ENCODE assay signal across 8 mouse cellular contexts in the genomic region with DNA sequence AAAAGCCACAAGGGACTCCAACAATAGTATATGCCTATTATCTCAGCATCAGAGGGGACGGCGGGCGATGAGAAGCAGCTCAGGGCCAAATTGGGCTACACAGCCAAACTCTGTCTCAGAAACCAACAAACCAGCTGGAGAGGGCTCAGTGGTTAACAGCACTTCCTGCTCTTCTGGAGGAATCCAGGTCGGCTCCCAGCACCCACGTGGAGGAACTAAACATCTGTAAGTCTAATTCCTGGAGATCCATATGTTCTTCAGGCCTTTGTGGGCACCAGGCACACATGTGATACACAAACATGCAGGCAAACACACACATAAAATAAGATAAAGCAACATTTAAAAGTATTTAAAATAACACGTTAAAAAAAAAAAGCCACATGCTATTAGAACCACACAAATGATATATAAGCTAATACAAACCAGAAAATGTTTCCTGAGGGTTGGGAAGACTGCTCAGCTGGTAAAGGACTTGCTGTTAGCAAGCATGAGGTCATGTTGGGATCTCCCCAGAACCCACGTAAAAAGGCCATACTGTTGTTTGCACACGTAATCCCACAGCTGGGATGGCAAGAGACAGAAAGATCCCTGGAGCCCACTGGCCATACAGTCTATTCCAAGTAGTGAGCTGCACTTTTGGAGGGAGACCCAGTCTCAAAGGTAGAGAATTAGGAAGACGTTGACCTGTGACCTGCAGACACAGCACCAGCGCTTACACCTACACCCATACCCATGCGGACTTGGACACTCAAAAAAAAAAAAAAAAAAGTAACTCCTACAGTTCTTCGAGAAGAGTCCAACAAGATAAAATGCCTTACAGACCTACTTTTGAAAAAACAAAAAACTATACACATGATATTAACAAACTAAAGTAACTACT. TPM values are rescaled to one million over a fixed set of nuclear protein-coding genes. Genes with fewer than 3 reads are reported as not detected.
DNase-seq lines count a peak whose midpoint lies in the region; ATAC-seq and TF ChIP-seq lines count a peak whose summit lies in the region.

No protein-coding gene starts in this region.

- TF ChIP-seq RAD21 in MEL (IDR thresholded peaks at IDR 0.05; ENCODE audit: low read depth, low read length): no peak

- peak overlapping the region; percentile 80 for H3K4me3 ChIP-seq in kidney, adult 2 months (ENCODE audit: insufficient read depth, low read depth, low read length)
- H3K4me3 ChIP-seq in MEL (ENCODE audit: control insufficient read depth in 1 of 2, insufficient read depth in 1 of 2, low read depth in 2 of 2, low read length in 2 of 2): peak overlapping the region; percentile 46 to 96
- H3K4me3 ChIP-seq in hindbrain, embryonic 10.5 days: peak overlapping the region; percentile 96
- H3K4me3 ChIP-seq in midbrain, embryonic 11.5 days (ENCODE audit: low read depth, low read length): peak overlapping the region; percentile 96

- no peak for DNase-seq in kidney, adult 2 months
- no peak for DNase-seq in kidney, postnatal 14 days
- peak; percentile 76 for DNase-seq in MEL (ENCODE audit: low read depth, low spot score)
- DNase-seq in hindbrain, embryonic 10.5 days (ENCODE audit: low spot score): no peak
- DNase-seq in midbrain, embryonic 11.5 days (ENCODE audit: low spot score, missing footprints): no peak
- DNase-seq in layer of hippocampus, adult 18-20 months (ENCODE audit: low spot score in 2 of 2): no peak
- DNase-seq in gastrocnemius, adult 8-10 months (ENCODE audit: low spot score in 2 of 2): no peak
- no peak for DNase-seq in yolk sac, embryonic 10.5 days (ENCODE audit: low spot score)

- H3K27me3 ChIP-seq in kidney, adult 2 months (replicated peaks; ENCODE audit: control insufficient read depth, insufficient read depth, low read length): no peaks in the 10 kb centered on the region
- no peaks in the 10 kb centered on the region for H3K27me3 ChIP-seq in MEL (ENCODE audit: control insufficient read depth in 1 of 2, insufficient read depth in 2 of 2, low read length in 2 of 2)
- no peaks in the 10 kb centered on the region for H3K27me3 ChIP-seq in hindbrain, embryonic 10.5 days (ENCODE audit: insufficient read depth, poor library complexity, severe bottlenecking)
- H3K27me3 ChIP-seq in midbrain, embryonic 11.5 days (ENCODE audit: control insufficient read depth, insufficient read depth, low read length): no peaks in the 10 kb centered on the region

- TF ChIP-seq CTCF in kidney, adult 2 months (conservative IDR thresholded peaks at IDR 0.05; ENCODE audit: insufficient read depth, insufficient read length, low read depth, low read length): no peak
- TF ChIP-seq CTCF in MEL (IDR thresholded peaks at IDR 0.05 in 2 of 3, conservative IDR thresholded peaks at IDR 0.05 in 1 of 3; ENCODE audit: control insufficient read depth in 1 of 3, insufficient read depth in 1 of 3, low read depth in 2 of 3, low read length in 3 of 3, poor library complexity in 1 of 3, severe bottlenecking in 1 of 3): no peak

- 0 out of 2 replicates have a peak, but pooled peaks cover 2% of the 10 kb centered on the region for H3K36me3 ChIP-seq in kidney, adult 2 months (ENCODE audit: control insufficient read depth, insufficient read depth, low read length)
- peaks cover 16% of the 10 kb centered on the region in 2 experiments for H3K36me3 ChIP-seq in MEL (ENCODE audit: control insufficient read depth in 1 of 2, insufficient read depth in 2 of 2, low read length in 2 of 2)
- peaks cover 47% of the 10 kb centered on the region for H3K36me3 ChIP-seq in hindbrain, embryonic 10.5 days
- H3K36me3 ChIP-seq in midbrain, embryonic 11.5 days (ENCODE audit: control insufficient read depth, insufficient read depth, low read length): peaks cover 3% of the 10 kb centered on the region

- no peak for TF ChIP-seq POLR2A in kidney, adult 2 months (IDR thresholded peaks at IDR 0.05; ENCODE audit: low read depth, low read length)
- TF ChIP-seq POLR2A in MEL (IDR thresholded peaks at IDR 0.05; ENCODE audit: control insufficient read depth in 1 of 2, insufficient read depth in 1 of 2, low read depth in 1 of 2, low read length in 2 of 2, poor library complexity in 1 of 2): no peak

- ATAC-seq in midbrain, embryonic 11.5 days (ENCODE audit: low FRiP score): no peak

- no peaks in the 10 kb centered on the region for H3K9me3 ChIP-seq in MEL (replicated peaks; ENCODE audit: insufficient read depth, low read length)
- no peaks in the 10 kb centered on the region for H3K9me3 ChIP-seq in hindbrain, embryonic 10.5 days
- H3K9me3 ChIP-seq in midbrain, embryonic 11.5 days (ENCODE audit: control insufficient read depth, low read length): no peaks in the 10 kb centered on the region

- H3K4me1 ChIP-seq in kidney, adult 2 months (ENCODE audit: control insufficient read depth, insufficient read depth, low read length): peaks cover 8% of the 10 kb centered on the region; the same call in 1 of the 2 replicates
- peaks cover 0 to 11% of the 10 kb centered on the region in 2 experiments; a peak in 2 of 4 replicates for H3K4me1 ChIP-seq in MEL (ENCODE audit: control insufficient read depth in 1 of 2, insufficient read depth in 2 of 2, low read length in 2 of 2)
- H3K4me1 ChIP-seq in hindbrain, embryonic 10.5 days (replicated peaks): peaks cover 22% of the 10 kb centered on the region
- peaks cover 17% of the 10 kb centered on the region for H3K4me1 ChIP-seq in midbrain, embryonic 11.5 days (ENCODE audit: control insufficient read depth, insufficient read depth, low read length)

- peak overlapping the region; percentile 91 for H3K9ac ChIP-seq in MEL (ENCODE audit: control insufficient read depth, low read depth, low read length, poor library complexity, severe bottlenecking)
- peak overlapping the region; percentile 93 for H3K9ac ChIP-seq in midbrain, embryonic 11.5 days (ENCODE audit: low read length)

- TF ChIP-seq EP300 in MEL (IDR thresholded peaks at IDR 0.05; ENCODE audit: low read depth in 1 of 2, low read length in 2 of 2): no peak

- WGBS in kidney, adult 2 months: 32% methylated on average over 12 of the region's 12 CpGs
- WGBS in hindbrain, embryonic 10.5 days: 63% methylated on average over 12 of the region's 12 CpGs
- 64% methylated on average over 12 of the region's 12 CpGs for WGBS in midbrain, embryonic 11.5 days

- H3K79me2 ChIP-seq in MEL (ENCODE audit: control insufficient read depth, insufficient read depth, low read length, poor library complexity): peaks cover 50% of the 10 kb centered on the region

- H3K27ac ChIP-seq in kidney, adult 2 months (ENCODE audit: insufficient read depth, low read depth, low read length): no peak overlapping the region
- H3K27ac ChIP-seq in MEL (ENCODE audit: control insufficient read depth, low read depth, low read length): peak overlapping the region; percentile 32
- peak overlapping the region; percentile 94 for H3K27ac ChIP-seq in hindbrain, embryonic 10.5 days
- no peak overlapping the region for H3K27ac ChIP-seq in midbrain, embryonic 11.5 days (ENCODE audit: low read depth, low read length)

- H3K4me2 ChIP-seq in midbrain, embryonic 11.5 days: peak overlapping the region; percentile 95

TF ChIP-seq in MEL, 35 proteins besides CTCF, POLR2A, EP300 and RAD21 (continues in another document):
- no peak for TF ChIP-seq JUND (IDR thresholded peaks at IDR 0.05; ENCODE audit: low read depth, low read length)
- peak; percentile 54; the same call in 1 of the 2 replicates for TF ChIP-seq ETS1 (IDR thresholded peaks at IDR 0.05; ENCODE audit: low read depth, low read length)
- TF ChIP-seq KAT2A (conservative IDR thresholded peaks at IDR 0.05; ENCODE audit: low read depth, low read length): no peak
- TF ChIP-seq NRF1 (IDR thresholded peaks at IDR 0.05; ENCODE audit: insufficient read depth, low read depth, low read length, poor library complexity, severe bottlenecking): no peak

RNA-seq across cellular contexts. Expression of gene Srp68, which starts 1.2 kb away (rescaled TPM):
- 53.7 and 53.8 TPM in 2 replicates for polyA plus RNA-seq in kidney, adult 2 months (2012; rRNA removed)
- 163 and 180 TPM in 2 replicates for total RNA-seq in MEL (2012; rRNA removed)
- 100 to 1,000 TPM; 146 to 228 TPM for polyA plus RNA-seq in MEL (2012; ENCODE audit: insufficient read depth in 1 of 2, insufficient read length in 2 of 2, low read depth in 1 of 2, low replicate concordance in 2 of 2, missing spikeins in 1 of 2)
- polyA plus RNA-seq in hindbrain, embryonic 10.5 days (2016; fragmentation: Nextera tagmentation; extraction: Ambion mirVana): 96.2 and 100 TPM in 2 replicates
- 72.8 and 78.6 TPM in 2 replicates for polyA plus RNA-seq in midbrain, embryonic 11.5 days (2014; fragmentation: Nextera tagmentation; extraction: Ambion mirVana)
- total RNA-seq in layer of hippocampus, adult 18-20 months (2021): 10 to 100 TPM; 69.4 to 71.3 TPM
- 10 to 100 TPM; 86.7 to 99.9 (median 90.8) TPM for total RNA-seq in gastrocnemius, adult 8-10 months (2022)

RNA-seq across cellular contexts. Expression of gene Galr2, which starts 7.9 kb away (rescaled TPM):
- polyA plus RNA-seq in kidney, adult 2 months (2012; rRNA removed): 3.3 and 5.3 TPM in 2 replicates
- 0.20 and 0.35 TPM in 2 replicates for total RNA-seq in MEL (2012; rRNA removed)
- 1 to 10 TPM in 1 of 2 experiments, not detected in 1; 1.2 TPM for polyA plus RNA-seq in MEL (2012; ENCODE audit: insufficient read depth in 1 of 2, insufficient read length in 2 of 2, low read depth in 1 of 2, low replicate concordance in 2 of 2, missing spikeins in 1 of 2)
- polyA plus RNA-seq in hindbrain, embryonic 10.5 days (2016; fragmentation: Nextera tagmentation; extraction: Ambion mirVana): 0.11 and 0.33 TPM in 2 replicates
- polyA plus RNA-seq in midbrain, embryonic 11.5 days (2014; fragmentation: Nextera tagmentation; extraction: Ambion mirVana): 0.07 and 0.34 TPM in 2 replicates
- total RNA-seq in layer of hippocampus, adult 18-20 months (2021): not detected
- total RNA-seq in gastrocnemius, adult 8-10 months (2022): under 1 TPM in 2 of 4 experiments, not detected in 2; 0.20 to 0.24 TPM

RNA-seq across cellular contexts. Expression of gene Exoc7, which starts 34.2 kb away (rescaled TPM):
- 33.2 and 33.5 TPM in 2 replicates for polyA plus RNA-seq in kidney, adult 2 months (2012; rRNA removed)
- 41.0 and 49.0 TPM in 2 replicates for total RNA-seq in MEL (2012; rRNA removed)
- polyA plus RNA-seq in MEL (2012; ENCODE audit: insufficient read depth in 1 of 2, insufficient read length in 2 of 2, low read depth in 1 of 2, low replicate concordance in 2 of 2, missing spikeins in 1 of 2): 100 to 1,000 TPM in 1 of 2 experiments, 10 to 100 TPM in 1; 45.4 to 526 TPM
- 52.2 and 79.2 TPM in 2 replicates for polyA plus RNA-seq in hindbrain, embryonic 10.5 days (2016; fragmentation: Nextera tagmentation; extraction: Ambion mirVana)
- polyA plus RNA-seq in midbrain, embryonic 11.5 days (2014; fragmentation: Nextera tagmentation; extraction: Ambion mirVana): 59.9 and 61.3 TPM in 2 replicates
- total RNA-seq in layer of hippocampus, adult 18-20 months (2021): 10 to 100 TPM; 69.4 to 85.5 TPM
- total RNA-seq in gastrocnemius, adult 8-10 months (2022): 10 to 100 TPM; 62.3 to 84.9 (median 73.3) TPM

RNA-seq across cellular contexts. Expression of gene Evpl, which starts 35.0 kb away (rescaled TPM):
- polyA plus RNA-seq in kidney, adult 2 months (2012; rRNA removed): 6.8 and 7.1 TPM in 2 replicates
- total RNA-seq in MEL (2012; rRNA removed): 0.26 and 0.39 TPM in 2 replicates
- under 1 TPM in 1 of 2 experiments, not detected in 1; 0.78 TPM for polyA plus RNA-seq in MEL (2012; ENCODE audit: insufficient read depth in 1 of 2, insufficient read length in 2 of 2, low read depth in 1 of 2, low replicate concordance in 2 of 2, missing spikeins in 1 of 2)
- polyA plus RNA-seq in hindbrain, embryonic 10.5 days (2016; fragmentation: Nextera tagmentation; extraction: Ambion mirVana): 0.35 and 0.76 TPM in 2 replicates
- polyA plus RNA-seq in midbrain, embryonic 11.5 days (2014; fragmentation: Nextera tagmentation; extraction: Ambion mirVana): 0.26 TPM in 2 replicates
- under 1 TPM; 0.61 to 0.74 TPM for total RNA-seq in layer of hippocampus, adult 18-20 months (2021)
- total RNA-seq in gastrocnemius, adult 8-10 months (2022): under 1 TPM in 1 of 4 experiments, not detected in 3; 0.04 TPM

Comparison
In these comparisons a context has a peak if more than half of its experiments do, and no peak if none do; other contexts are left out.
1. H3K27ac ChIP-seq: peak in MEL (single experiment) and hindbrain, embryonic 10.5 days (single experiment); none in kidney, adult 2 months (single experiment) and midbrain, embryonic 11.5 days (single experiment).
2. Peak in every context shown above with its lines, with median percentiles within 50 percentile points of each other: H3K4me3 ChIP-seq.